Mouse (Mus musculus): ENCODE data around the gene Zfp277. TPM values are rescaled to one million over a fixed set of nuclear protein-coding genes. Genes with fewer than 3 reads are reported as not detected.

The Zfp277 gene
- total RNA-seq, 2 experiments from 2014 or later, result 18.7 to 19.6 TPM

DNA sequence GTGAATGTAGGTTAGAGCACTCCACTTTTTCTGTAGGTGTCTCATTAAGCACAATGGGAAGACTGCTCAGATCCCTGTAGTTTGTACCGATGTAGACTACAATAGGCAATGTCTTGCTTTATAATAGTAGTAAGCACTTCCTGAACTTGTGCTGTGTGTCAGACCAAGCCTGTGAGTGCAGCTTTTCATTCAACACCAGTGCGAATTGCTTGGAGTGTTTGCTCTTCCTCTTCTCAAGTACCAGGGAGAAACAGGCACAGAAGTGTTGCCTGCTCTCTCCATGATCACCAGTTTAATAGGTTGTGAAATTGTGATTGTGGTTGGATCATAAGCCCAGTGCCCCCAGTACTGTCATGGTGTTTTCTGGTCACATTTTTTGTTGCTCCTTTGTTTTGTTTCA, 18.1 kb upstream of the Zfp277 start:
- DNase-seq (ENCODE audit: extremely low spot score in 1 of 2, low spot score in 2 of 2), result peak in 1 of 2 experiments; percentile 4
- Histone ChIP-seq H3K27ac (peak overlapping the region; percentile 56), H3K4me3 (no peak overlapping the region)
- intact Hi-C loops (cut with DNase I), result no loop called here
- no peak for TF ChIP-seq CTCF (IDR thresholded peaks at IDR 0.05)

DNA sequence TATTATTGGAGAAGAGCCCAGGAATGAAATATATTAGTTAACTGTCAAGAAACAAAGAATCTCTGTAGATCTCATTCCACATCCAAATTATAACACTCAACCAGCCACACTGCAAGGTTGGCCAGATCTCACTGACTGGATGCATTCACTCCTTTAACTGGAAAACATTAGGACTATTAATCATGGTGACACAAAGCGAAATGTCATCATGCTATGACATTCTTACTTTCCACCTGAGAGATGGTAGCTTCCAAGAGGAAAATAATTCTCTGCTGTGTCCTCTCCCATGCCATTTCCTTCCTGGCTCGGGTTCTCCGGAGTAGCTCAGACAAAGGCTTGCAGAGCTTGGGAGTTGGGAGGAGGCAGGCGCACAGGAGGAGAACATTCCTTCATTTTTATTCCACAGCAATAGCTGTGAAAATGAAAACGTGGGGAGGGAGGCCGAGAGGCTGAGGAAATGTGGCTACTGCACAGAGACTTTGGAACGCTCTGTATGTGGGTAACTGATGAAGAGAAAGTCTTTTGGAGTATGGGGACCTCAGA, 17.1 kb upstream of the Zfp277 start:
- no peak for DNase-seq (ENCODE audit: extremely low spot score in 1 of 2, low spot score in 2 of 2)
- TF ChIP-seq CTCF (IDR thresholded peaks at IDR 0.05), result no peak
- intact Hi-C loops (cut with DNase I), result no loop called here
- H3K4me3 ChIP-seq, result no peak overlapping the region
- peak overlapping the region; percentile 45; the same call in 1 of the 2 replicates for H3K27ac ChIP-seq

GRCm38 (mm10) chr12:40459673-40460265, 14.1 kb upstream of the Zfp277 start:
- peak overlapping the region; percentile 42; the same call in 1 of the 2 replicates for H3K27ac ChIP-seq
- TF ChIP-seq CTCF (IDR thresholded peaks at IDR 0.05), result no peak
- no peak overlapping the region for H3K4me3 ChIP-seq
- intact Hi-C loops (cut with DNase I), result no loop called here
- DNase-seq (ENCODE audit: extremely low spot score in 1 of 2, low spot score in 2 of 2), result no peak

GRCm38 (mm10) chr12:40458977-40459376, 13.3 kb upstream of the Zfp277 start:
- no peak for TF ChIP-seq CTCF (IDR thresholded peaks at IDR 0.05)
- intact Hi-C loops (cut with DNase I), result no loop called here
- H3K4me3 ChIP-seq, result no peak overlapping the region

DNA sequence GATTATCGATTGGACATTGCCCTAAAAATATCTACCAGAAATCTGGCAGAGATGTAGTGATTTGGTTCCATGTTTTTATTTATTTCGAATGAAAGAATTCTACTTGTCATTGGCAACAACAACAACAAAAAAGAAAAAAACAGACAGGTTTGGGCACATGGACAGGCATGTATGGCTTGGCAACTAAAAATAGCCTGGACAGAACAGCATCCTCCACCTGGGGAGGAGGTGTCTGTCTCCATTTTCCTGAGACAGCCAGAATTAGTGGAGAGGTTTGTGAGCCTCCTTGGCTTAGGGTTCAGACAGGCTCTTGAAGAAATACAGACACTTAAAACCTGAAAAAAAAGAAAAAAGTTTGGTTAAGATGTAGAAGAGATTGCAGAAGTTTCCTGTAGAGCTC, 10.8 kb upstream of the Zfp277 start:
- DNase-seq (ENCODE audit: extremely low spot score in 1 of 2, low spot score in 2 of 2), result no peak
- Histone ChIP-seq H3K4me3 (no peak overlapping the region), H3K27ac (no peak overlapping the region)
- TF ChIP-seq CTCF (IDR thresholded peaks at IDR 0.05), result no peak
- intact Hi-C loops (cut with DNase I), result no loop called here

More at GRCm38 (mm10) chr12:40458977-40459376, 13.3 kb upstream of the Zfp277 start:
- H3K27ac ChIP-seq, result peak overlapping the region; percentile 29; the same call in 1 of the 2 replicates
- no peak for DNase-seq (ENCODE audit: extremely low spot score in 1 of 2, low spot score in 2 of 2)

- Histone ChIP-seq H3K27ac (no peak overlapping the region), H3K4me3 (no peak overlapping the region)
- DNase-seq (ENCODE audit: extremely low spot score in 1 of 2, low spot score in 2 of 2), result no peak
- intact Hi-C loops (cut with DNase I), result loop anchor here (5.0 kb wide), 2 partner anchors 218 to 348 kb away; no protein-coding TSS in a partner anchor
- TF ChIP-seq CTCF (IDR thresholded peaks at IDR 0.05), result no peak
Observed at GRCm38 (mm10) chr12:40449119-40449795, 3.6 kb upstream of the Zfp277 start.

DNA sequence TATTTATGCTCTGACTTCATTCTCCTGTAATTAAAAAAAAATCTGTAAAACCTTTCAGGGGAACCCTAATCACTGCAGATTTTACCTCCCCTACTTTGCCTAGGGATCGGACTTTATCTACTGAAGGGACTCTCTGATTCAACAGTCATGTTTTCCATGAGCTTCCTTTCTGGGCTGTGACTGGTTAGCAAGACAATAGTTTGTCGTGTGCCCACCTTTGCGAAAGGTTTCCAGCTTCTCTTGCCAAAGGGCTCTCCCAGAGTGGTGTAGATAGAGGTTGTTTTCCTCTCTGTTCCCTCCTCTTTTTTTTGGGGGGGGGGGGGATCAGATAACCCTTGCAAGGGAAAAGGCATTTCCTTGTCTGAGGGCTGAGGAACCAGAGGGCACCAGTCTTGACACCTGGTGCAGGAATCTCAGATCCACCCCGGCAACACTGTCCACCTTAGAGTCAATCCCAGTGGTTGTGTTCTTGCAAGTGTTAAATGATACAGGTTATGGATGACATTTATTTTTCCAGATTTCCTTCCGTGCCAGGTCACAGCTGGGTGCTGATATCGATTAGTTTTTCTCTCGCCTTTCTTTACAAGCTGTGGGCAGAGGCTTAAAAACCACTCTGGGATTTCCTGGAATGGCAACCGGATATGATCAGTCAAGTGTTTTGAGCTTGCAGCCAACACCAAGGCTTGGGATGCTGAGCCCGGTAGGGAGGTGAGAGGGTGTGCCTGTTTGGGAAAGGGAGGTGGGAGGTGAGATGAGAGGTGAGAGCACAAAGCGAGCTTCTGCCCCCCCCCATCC, 2.1 kb upstream of the Zfp277 start:
- Histone ChIP-seq H3K27ac (peak overlapping the region; percentile 94), H3K4me3 (peak overlapping the region; percentile 83)
- intact Hi-C loops (cut with DNase I), result loop anchor here (2.0 to 5.0 kb wide), 4 partner anchors 191 to 350 kb away; no protein-coding TSS in a partner anchor
- TF ChIP-seq CTCF (IDR thresholded peaks at IDR 0.05), result no peak
- peak in 1 of 2 experiments; percentile 20 for DNase-seq (ENCODE audit: extremely low spot score in 1 of 2, low spot score in 2 of 2)

DNA sequence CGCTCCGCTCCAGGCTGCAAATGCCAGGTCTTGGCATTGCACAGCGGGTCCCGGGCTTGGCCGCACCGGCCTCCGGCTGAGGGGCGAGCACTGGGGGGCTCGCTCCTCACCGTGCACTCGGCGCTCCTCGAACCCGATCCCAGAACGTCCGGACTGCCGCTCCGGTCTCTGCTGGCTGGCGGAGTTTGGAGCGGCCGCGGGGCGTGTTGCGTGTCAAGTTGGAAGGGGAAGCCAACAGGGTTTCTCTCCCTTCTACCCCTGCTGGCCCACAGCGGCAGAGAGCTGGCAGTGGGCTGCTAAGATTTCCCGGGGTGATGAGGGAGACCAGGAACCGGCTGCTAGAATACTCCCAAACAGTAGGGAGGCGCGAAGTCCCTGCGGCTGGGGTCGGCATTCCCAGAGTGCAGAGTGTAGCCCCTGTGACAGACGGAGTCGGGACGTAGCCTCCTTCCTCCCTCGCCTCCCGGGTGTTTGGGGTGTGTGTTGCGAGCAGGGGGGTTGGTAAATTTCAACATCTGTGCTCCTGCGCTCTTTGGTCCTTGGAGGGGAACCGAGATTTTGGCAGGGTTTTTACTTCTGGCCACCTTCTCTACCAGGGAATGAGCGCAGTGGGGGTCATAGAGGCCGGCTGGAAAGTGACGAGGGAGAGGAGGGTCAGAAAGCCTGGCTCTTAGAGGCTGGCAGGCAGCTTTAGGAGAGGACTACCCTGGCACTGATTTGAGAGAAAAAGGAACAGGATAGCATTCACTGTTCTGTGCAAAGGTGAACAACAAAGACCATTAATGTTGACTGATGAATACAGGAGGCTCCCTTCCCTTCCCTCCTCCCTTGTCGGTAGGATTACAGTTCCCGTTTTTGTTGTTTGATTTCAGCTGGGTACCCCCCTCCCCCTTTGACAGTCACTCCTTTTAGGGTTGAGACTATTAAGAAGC, 1.0 kb upstream of the Zfp277 start:
- TF ChIP-seq CTCF (IDR thresholded peaks at IDR 0.05), result no peak; the same call in none of the 2 replicates
- intact Hi-C loops (cut with DNase I), result loop anchor here (2.0 to 5.0 kb wide), 4 partner anchors 190 to 351 kb away; no protein-coding TSS in a partner anchor
- peak; percentile 47 to 49 for DNase-seq (ENCODE audit: extremely low spot score in 1 of 2, low spot score in 2 of 2)
- Histone ChIP-seq H3K4me3 (peak overlapping the region; percentile 83), H3K27ac (peak overlapping the region; percentile 94)

DNA sequence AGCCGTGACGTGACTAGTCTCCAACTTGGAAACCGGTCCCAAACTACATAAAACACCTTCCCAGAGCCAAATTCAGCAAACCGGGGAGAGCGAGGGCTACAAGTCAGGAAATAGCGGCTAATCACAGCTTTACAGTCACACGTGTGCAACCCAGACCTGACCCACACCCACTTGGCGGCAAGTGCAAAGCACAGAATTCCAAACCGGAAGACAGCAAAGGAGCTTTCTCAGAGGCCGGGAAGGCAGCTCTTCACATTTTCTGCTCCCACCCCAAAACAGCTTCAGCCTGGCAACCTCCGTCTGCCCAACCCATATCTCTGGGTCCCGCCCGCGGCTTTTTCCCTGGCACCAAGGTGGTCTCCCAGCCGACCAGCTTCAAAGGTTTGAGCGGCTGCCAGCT, 496 bp downstream of the Zfp277 start:
- peak overlapping the region; percentile 76 for H3K27ac ChIP-seq

DNA sequence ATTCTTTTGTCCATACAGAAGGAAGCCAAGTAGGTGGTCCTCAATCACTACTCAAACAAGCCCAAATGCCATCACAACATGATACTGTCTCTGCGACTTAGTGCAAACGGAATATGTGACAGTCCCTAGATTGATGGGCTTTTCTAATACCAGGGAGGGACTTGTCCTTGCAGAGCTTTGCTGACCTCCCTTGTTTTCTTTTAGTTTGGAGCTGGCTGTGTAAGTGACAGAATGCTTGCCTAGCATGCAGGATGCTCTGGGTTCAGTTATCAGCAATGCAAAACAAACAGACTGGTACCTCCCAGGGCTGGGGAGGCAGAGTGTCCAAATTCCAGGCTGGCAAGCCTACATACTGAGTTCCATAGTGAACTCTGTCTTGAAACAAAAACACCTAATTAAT, 7.7 kb downstream of the Zfp277 start:
- intact Hi-C loops (cut with DNase I), result no loop called here
- H3K4me3 ChIP-seq, result no peak overlapping the region
- TF ChIP-seq CTCF (IDR thresholded peaks at IDR 0.05), result no peak
- no peak for DNase-seq (ENCODE audit: extremely low spot score in 1 of 2, low spot score in 2 of 2)
- H3K27ac ChIP-seq, result no peak overlapping the region

More for the DNA sequence above, 496 bp downstream of the Zfp277 start:
- TF ChIP-seq CTCF (IDR thresholded peaks at IDR 0.05), result no peak
- no peak for DNase-seq (ENCODE audit: extremely low spot score in 1 of 2, low spot score in 2 of 2)
- intact Hi-C loops (cut with DNase I), result loop anchor here (5.0 kb wide), 2 partner anchors 222 to 352 kb away; no protein-coding TSS in a partner anchor
- peak overlapping the region; percentile 83 for H3K4me3 ChIP-seq
